Mouse (Mus musculus) erythroid progenitor cell, adult 5-6 weeks (primary cell): ENCODE data around the gene Pdzd2. TPM values are rescaled to one million over a fixed set of nuclear protein-coding genes. Genes with fewer than 3 reads are reported as not detected.

ENCODE experiments used
- ATAC-seq: replicated peaks from 2 replicates; pipeline ENCODE4 v1.8.0; 2016; ENCODE audit warnings: moderate number of reproducible peaks, mild to moderate bottlenecking, moderate TSS enrichment, inconsistent platforms; ENCODE audit not compliant: poor library complexity, low FRiP score, severe bottlenecking
- total RNA-seq, 2 experiments: library from RNA; stranded (forward) in 1 of 2; stranded (reverse) in 1 of 2; fragments of 150-400 nt in 1 of 2; fragments of 186-747, 209-891 nt in 1 of 2; gene quantifications; 2 replicates each; pipeline versions ENCODE4 v1.2.3 to v1.2.4; 2015 to 2017; ENCODE audit warnings: low replicate concordance in 2 of 2

Pdzd2 gene
- total RNA-seq, 2 experiments from 2014 or later = 0.08 TPM; not detected in 1

DNA sequence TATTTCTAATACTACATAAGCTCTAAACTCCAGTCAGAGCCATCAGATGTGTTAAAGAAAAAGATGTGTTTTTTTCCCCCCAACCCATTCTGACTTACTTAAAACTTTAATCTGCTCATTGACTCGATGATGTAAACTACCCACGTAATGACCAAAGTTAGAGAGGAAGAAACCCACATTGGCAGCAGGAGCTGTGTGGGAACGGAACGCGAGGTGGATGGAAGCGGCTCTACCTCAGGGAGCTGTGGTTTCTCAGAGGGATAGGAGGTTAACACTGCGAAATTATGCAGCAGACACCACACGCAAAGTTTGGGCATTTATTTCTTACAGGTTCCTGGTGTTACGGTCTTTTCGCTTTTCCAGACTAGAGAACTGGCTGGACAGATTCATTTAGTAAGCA lies 233.2 kb downstream of the Pdzd2 start:
- ATAC-seq = no peak

DNA sequence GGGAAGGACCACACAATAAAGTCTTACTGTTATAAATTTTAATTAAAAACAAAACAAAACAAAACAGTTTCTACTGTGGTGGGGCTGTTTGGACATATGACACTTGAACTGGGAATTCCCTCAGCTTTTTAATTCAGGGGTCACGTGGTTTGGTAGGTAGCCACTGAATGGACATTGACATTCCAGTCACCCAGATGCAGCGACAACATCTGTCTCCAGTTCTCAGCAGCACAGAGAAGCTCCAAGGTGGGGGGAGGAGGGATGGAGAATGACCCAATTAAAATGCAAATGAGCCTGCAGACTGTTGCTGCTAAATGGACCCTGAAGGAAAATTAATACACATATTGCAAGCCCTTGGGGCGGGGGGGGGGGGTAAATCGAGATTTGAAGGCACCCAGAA lies 233.6 kb downstream of the Pdzd2 start:
- no peak for ATAC-seq

DNA sequence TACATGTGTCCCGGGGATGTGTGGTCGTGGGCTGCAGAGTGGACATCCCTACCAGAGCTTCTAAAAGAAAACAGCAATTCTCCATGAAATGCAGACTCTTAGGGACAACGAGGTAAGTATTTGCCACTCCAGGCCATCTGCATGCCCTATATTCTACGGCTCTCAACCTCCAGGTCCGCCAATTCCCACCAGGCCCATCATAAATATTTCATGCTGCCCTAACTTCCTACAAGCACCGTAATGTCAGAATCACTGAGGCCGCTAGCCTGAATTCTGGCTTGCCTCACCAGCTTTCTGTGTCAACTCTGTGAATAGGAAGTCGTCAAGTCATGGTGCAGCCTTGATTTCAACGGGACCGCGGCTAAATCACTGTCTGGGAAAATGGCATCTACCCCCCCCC lies 234.2 kb downstream of the Pdzd2 start:
- ATAC-seq = no peak

- ATAC-seq = no peak
These were observed 235.8 kb downstream of the Pdzd2 start for GRCm38 (mm10) chr15:12503907-12504306.

DNA sequence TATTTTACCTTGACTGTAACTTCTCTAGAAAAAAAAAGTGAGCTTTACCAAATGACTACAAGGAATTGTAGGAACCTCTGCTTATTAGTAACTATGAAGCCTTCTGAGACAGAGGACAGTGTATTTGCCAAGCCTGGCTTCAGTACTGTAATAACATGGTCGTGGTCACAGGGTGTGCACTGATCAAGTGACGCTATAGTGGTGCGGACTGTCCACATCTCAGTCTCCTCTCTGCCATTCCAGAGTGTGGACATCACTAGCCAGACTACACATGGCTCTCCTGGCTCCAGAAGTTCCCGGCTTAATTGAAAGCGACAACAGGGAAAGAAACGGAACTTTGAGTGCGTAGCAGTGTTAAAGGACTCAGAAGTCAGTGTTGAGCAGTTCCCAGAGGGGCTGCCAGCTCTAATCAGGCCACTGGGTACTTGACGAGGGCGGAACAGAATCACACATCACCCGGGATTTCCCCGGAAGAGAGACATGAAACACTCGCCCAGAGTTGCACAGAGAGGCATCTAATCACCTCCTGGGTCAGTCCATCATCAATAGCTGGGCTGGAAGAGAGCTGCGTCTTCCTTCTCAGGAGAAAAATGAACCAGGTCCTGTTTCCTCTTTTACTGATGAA lies 237.7 kb downstream of the Pdzd2 start:
- ATAC-seq = no peak

GRCm38 (mm10) chr15:12500674-12501073 lies 239.1 kb downstream of the Pdzd2 start:
- no peak for ATAC-seq

DNA sequence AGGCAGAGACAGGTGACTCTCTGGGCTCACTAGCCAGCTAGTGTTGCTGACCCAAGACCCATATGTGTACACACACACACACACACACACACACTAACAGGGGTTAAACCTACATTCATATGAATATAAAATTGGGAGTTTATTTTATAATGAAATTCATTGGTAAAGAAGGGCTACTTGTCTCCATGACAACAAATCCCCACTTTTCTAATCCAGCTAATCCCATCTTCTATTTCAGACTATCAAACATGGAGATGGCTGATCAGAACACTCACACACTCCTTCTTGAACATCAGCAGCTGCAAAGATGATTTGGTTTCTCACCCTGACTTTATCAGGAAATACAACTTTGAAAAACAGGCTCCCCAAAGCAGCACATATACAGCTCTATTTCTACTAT lies 245.6 kb downstream of the Pdzd2 start:
- no peak for ATAC-seq

- ATAC-seq = no peak
These were observed 246.5 kb downstream of the Pdzd2 start for GRCm38 (mm10) chr15:12493258-12493657.

- no peak for ATAC-seq
These were observed 248.8 kb downstream of the Pdzd2 start for GRCm38 (mm10) chr15:12490969-12491368.

DNA sequence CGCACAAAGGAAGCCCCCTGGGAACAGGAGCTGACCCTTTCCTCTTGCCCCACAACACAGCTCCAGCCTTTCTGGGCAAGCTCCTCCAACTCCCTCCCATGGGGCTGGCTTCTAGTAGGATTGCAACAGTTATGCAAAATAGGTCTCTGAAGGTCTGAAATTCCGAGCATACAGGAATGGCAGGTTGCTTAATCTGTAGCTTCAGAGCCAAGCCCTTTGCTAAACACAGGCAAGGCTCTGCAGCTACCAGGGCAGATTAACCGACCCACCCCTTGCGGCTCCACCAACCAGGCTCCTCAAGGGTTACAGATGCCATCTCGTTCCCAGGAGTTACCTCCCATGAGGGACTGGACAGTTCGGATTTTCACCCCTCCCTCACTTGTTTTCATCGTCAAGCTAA lies 249.2 kb downstream of the Pdzd2 start:
- ATAC-seq = no peak

GRCm38 (mm10) chr15:12488316-12488715 lies 251.4 kb downstream of the Pdzd2 start:
- no peak for ATAC-seq

GRCm38 (mm10) chr15:12481261-12481660 lies 258.5 kb downstream of the Pdzd2 start:
- no peak for ATAC-seq

- ATAC-seq = no peak
These were observed 259.4 kb downstream of the Pdzd2 start for GRCm38 (mm10) chr15:12480369-12480768.

DNA sequence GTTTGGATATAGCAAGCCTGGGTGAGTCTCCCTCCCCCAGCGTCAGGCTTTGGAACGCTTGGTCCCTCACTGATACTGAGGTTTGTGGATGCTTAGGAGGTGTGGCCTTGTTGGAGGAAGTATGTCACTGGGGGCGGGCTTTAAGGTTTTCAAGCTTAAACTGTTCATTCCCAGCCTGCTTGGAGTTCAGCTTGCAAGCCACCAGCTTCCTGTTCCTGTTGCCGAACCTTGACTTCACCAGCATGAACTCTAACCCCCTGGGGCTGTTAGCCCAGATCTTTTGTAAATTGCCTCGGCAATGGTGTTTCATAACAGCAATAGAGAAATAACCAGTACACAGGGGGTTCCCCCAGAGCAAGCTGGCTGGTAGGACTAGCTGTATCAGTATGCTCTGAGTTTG lies 260.4 kb downstream of the Pdzd2 start:
- no peak for ATAC-seq

DNA sequence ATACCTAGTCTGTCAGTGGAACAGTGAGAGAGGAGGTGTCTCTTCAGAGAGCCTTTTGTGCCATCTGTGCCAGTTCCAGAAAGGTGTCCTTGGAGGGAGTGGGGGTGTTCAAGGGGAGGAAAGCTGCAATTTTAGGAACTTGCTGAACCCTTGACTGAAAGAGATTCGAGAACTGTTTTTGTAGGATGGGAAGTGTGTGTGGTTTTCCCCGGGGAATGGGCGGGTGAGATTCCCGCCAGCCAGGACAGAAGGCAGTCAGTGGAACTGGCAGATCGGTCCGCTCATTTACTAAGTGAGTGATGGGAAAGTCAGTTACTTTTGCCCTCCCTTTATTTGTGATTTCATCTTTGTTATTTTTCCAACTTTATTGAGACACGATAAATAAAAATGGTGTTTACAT lies 266.1 kb downstream of the Pdzd2 start:
- no peak for ATAC-seq

- no peak for ATAC-seq
These were observed 267.1 kb downstream of the Pdzd2 start for GRCm38 (mm10) chr15:12472646-12473045.

DNA sequence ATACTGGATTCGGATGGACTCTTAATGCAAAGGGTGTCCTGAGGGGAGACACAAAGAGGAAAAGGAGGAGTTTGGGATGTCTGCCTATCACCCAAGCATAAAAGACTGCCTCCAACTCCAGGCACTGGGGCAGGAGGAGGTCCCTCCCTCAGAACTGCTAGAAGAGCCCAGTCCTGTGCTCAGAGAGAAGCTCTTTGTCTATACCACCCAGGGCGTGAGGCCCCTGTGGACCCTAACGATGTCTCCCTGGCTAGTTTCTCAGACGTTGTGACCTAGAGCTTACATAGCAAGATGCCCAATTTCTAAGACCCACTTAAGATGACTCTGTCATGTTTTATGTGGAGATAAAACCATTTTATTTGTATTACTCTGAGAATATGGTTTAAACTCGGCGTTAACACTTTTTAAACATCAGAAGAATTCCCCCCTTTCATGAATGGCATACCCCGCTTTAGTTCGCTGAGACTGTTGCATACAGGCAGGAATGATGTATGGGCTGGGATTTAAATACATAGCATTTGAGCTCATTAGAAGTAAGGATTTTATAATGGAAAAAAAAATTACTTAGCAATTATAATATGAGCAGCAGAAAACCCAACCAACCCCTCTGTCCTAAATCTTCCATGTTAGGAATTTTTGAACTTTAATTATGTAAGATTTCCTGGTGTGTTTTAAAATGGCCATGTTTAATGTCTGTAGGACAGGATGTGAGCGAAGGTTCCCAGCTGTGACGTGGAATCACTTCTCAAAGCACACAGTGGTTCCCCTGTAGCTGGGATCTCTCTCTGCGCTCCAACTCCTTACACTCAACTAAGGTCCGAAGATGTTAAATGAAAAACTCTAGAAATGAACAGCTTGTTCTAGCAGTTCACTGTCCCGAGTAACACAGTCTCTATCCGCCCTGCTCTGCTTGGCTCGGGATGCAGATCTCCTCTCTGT lies 268.6 kb downstream of the Pdzd2 start:
- ATAC-seq = no peak

DNA sequence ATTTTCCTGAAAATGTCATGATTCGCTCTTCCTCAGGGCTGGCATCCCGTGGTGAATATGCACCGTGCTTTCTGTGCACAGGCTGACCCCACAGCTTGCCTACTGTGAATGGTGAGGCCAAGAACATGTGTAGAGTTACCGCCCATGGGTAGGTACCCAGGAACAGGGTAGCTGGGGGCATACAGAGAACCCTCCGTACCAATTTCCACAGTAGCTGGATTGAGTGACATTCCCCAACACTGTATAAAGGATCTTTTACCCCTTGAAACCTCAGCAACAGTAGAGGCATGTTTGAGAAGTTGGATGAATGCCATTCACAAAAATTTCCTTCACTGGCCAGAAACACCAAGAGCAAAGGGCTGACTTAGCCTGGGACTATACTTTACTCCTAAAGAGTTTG lies 271.1 kb downstream of the Pdzd2 start:
- no peak for ATAC-seq

DNA sequence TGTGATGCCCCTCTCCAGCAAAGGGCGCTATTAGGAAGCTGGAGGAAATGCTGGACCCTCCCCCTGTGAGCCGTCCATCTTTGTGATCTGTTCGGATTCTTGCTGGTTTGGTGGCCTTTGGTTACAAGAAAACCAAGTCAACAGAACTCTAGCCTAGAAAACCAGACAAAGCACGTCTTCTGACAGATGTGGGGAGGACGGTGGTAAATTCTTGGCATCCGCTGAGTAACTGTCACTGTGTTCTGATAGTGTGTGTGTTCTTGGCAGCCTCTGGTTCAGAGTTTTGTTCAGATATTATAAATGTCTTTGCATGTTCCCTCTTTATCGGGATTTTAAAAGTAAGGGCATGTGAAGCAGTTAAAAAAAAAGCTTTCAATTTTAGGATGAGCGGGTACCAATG lies 274.0 kb downstream of the Pdzd2 start:
- no peak for ATAC-seq

DNA sequence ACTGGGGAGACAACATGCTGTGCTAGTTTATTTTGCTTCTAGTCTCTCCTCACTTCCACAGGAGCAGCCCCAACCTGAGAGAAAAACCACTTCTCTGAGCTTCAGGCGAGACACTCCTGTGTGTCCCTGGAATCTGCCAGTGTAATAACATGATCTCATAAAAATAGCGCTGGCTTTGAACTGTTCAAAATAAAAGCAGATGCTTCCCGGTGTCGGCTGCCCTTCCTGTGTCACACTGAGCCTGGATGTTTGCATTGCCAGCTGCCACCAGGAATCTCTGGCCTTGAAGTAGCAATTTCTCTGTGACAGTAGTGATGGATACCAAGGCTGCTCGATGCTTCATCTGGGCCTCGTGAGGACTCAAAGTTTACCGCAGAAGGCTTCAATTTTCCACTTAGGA lies 282.9 kb downstream of the Pdzd2 start:
- no peak for ATAC-seq

DNA sequence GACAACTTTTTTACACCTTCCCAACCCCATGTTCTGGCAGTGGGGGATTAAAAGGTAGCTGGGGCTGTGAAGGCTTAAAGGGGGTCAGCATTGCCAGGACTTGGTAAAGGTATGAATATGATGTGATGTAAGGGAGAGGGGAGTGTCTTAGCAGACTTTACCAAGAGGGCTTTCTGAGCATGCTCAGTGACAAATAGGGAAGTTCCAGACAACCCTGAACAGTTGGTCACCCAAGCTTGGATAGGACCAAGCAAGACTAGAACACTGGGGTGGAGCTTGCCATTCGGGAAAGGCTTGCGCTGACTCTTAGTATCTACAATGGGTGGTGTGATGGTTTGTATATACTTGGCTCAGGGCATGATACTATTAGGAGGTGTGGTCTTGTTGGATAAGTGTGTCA lies 286.4 kb downstream of the Pdzd2 start:
- no peak for ATAC-seq
